Mouse (Mus musculus) megakaryocyte, adult 5-6 weeks (primary cell): ENCODE measurements around the gene Lrrc43. TPM values are rescaled to one million over a fixed set of nuclear protein-coding genes. Genes with fewer than 3 reads are reported as not detected.
"Not testable (repeated sequence)": the region's sequence is repeated elsewhere in the genome, so short reads cannot be mapped to it uniquely, and the experiment has no call there.

Experiments used
- ATAC-seq: 2 replicates; pipeline ENCODE4 v1.8.0; 2016; ENCODE audit warnings: mild to moderate bottlenecking, inconsistent platforms; ENCODE audit not compliant: poor library complexity, severe bottlenecking
- total RNA-seq, 2 experiments: library from RNA; stranded (forward) in 1 of 2; stranded (reverse) in 1 of 2; fragments of 153-499, 151-499 nt in 1 of 2; fragments of 221-1000, 200-1000 nt in 1 of 2; gene quantifications; 2 replicates each; pipeline versions ENCODE4 v1.2.3 to v1.2.4; 2015 to 2017

Lrrc43 gene
- total RNA-seq (2015) (not detected in 2 replicates), total RNA-seq (2017) (not detected in 2 replicates)

- ATAC-seq, result no peak
Observed at GRCm38 (mm10) chr5:123489112-123489785, at the start of gene Lrrc43, which contains the start of gene Il31. Gene Lrrc43 (plus strand): TSS chr5:123489305. Gene Il31 (minus strand): TSS chr5:123489489.

DNA sequence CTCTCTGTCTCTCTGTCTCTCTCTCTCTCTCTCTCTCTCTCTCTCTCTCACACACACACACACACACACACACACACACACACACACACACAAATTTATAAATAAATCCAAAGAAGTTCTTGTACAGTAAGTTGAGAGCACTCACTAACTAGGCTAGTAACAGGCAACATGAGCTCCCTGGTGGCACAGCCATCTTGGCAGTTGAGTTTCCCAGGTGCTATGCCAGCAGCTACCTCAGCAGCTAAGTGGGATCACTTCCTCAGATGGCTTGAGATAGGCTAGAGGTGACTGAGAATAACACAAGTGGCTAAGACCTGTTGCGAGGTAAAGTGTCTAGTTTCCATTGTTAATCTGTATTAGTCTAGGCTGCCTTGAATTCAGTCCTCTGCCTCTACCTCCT lies 49.8 kb upstream of the Lrrc43 start:
- ATAC-seq, result no peak

DNA sequence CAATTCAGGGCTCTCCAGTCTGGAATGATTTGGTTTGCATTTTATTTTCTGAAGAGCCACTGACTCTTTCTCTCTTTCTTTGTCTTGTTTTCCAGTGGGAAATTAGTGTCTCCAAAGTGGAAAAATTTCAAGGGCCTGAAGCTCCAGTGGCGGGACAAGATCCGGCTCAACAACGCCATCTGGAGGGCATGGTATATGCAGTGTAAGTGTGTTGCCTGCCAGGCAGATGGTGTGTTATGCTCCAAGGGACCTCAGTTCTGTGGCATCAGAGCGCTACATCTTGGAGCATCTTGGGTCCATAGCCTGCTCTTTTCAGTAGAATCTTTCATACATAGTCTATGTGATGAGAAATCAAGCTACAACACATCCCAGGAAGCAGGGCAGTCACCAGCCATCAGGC lies 49.2 kb upstream of the Lrrc43 start:
- ATAC-seq, result no peak

DNA sequence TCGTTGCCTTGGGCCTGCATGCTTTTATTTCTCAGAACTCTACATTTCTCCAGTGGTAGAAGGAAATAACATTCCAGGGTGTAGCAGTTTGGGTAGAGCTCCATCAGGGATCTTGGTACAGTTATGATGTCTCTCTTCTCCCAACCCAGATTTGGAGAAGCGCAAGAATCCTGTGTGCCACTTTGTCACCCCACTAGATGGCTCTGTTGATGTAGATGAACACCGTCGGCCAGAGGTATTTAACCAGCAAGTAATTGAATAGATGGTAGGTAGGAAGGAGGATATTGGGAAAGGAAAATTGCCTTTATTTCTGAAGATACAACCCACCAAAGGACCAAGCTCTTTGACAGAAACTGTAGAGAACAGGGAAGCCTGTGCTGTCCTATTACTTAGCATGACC lies 48.4 kb upstream of the Lrrc43 start:
- no peak for ATAC-seq

DNA sequence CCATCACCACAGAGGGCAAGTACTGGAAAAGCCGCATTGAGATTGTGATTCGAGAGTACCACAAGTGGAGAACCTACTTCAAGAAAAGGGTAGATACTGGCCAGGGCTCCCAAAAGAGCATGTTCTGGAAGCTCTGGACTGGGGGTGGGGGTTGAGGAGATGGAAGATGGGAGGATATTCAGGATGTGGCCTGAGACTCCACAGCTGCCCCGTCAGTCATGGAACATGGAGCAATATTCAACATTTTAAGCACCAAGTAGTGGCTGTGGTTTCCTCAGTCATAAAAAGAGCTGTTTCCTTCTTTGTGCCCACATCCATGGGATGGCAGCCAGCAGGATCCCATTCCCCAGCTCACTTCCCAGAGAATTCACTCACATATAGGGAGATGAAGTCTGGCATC lies 46.8 kb upstream of the Lrrc43 start:
- ATAC-seq, result no peak

- ATAC-seq, result peak; percentile 74
Observed at GRCm38 (mm10) chr5:123444069-123444468, 45.0 kb upstream of the Lrrc43 start.

DNA sequence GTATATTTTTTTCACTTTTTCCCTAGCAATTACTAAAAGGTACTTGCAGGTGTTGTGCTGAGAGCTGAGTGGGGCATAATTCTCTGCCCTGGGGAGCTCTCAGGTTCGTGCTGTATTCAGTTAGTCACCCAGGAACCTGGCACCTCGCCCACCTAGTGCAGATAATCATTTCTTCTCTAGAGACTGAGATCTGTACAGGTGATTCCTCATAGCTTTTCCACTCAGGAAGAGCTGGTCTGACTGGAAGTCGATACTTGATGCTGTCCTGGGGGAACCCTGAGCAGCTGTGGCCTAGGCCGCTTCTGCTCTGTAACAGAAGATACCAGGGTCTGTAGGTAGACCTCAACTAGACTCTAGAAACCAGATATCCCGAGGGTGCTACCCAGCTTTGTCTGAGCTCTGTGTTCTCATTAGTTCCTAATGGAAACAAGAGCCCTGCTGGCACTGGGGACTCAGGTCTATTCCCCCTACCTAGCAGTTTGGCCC lies 44.2 kb upstream of the Lrrc43 start:
- ATAC-seq, result no peak

DNA sequence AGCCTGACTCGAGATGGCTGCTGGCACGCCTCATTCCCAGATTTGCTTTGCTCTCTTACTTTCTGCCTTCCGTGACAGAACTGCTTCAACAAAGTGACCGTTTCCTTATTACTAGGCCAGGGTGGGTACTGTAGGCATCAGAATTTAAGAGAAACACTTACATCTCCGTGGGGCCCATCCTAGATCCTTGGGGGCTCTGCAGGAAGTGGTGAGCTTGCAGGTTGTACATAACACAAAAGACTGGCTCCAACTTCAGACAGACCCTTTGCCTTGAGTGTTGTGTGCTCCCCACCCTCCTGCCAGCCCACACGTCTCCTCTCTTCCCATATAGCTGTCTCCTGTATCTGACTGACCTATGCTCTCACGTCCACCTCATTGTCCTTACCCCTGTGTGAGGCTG lies 37.2 kb upstream of the Lrrc43 start:
- no peak for ATAC-seq

GRCm38 (mm10) chr5:123461420-123461819 lies 27.7 kb upstream of the Lrrc43 start:
- no peak for ATAC-seq

- ATAC-seq, result no peak
Observed at GRCm38 (mm10) chr5:123464638-123465037, 24.5 kb upstream of the Lrrc43 start.

- peak; percentile 38; the same call in 1 of the 2 replicates for ATAC-seq
Observed at GRCm38 (mm10) chr5:123470784-123471400, 18.2 kb upstream of the Lrrc43 start.

- no peak for ATAC-seq
Observed at GRCm38 (mm10) chr5:123473817-123474216, 15.3 kb upstream of the Lrrc43 start.

GRCm38 (mm10) chr5:123487659-123488395 lies 1.3 kb upstream of the Lrrc43 start:
- peak; percentile 77 for ATAC-seq

GRCm38 (mm10) chr5:123489935-123490334 lies 830 bp downstream of the Lrrc43 start:
- no peak for ATAC-seq

GRCm38 (mm10) chr5:123499717-123500116 lies 10.6 kb downstream of the Lrrc43 start:
- no peak for ATAC-seq

- no peak for ATAC-seq
Observed at GRCm38 (mm10) chr5:123501973-123502372, 12.9 kb downstream of the Lrrc43 start.

- ATAC-seq, result peak; percentile 75
Observed at GRCm38 (mm10) chr5:123507936-123508723, 19.0 kb downstream of the Lrrc43 start.

DNA sequence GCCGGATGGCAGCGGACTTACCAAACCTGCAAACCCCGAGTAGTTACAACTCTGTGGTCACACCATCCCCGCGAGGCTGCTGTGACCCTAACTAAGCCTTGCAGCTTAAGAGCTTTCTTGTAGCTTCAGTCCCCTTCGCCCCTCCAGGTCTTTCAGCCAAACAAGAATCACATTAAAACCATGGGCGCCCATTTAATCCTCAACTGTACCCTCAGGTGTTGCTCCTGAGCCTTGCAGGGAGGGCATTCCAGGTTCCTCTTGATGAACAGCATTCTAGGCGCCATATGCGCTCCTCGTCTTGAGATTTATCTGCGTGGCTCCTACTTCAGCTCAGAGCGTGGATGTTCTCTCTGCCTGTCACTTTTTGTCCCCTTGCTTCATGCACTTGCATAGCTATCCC lies 19.8 kb downstream of the Lrrc43 start:
- no peak for ATAC-seq

DNA sequence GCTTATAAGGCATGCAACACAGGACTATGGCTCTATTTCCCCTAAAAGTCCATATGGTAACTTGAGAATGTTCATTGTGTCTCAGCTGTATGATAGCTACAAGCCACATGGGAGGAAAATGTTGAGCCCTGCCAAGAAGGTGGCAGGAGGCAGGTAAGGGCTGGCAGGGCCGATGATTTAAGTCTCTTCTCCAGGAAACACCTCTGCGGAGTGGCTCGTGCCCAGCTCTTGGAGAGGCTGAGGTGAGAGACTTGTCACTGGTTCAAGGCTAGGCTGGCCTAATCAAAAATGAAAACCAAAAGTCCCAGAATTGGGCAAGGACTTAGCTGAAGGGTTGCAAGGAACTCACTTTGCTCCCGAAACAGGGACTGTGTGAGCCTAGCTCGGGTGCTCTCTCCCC lies 21.1 kb downstream of the Lrrc43 start, which contains the start of gene B3gnt4:
Gene B3gnt4, plus strand, starts transcription at position 301 of the 400 bp plus-strand sequence.
- no peak for ATAC-seq

DNA sequence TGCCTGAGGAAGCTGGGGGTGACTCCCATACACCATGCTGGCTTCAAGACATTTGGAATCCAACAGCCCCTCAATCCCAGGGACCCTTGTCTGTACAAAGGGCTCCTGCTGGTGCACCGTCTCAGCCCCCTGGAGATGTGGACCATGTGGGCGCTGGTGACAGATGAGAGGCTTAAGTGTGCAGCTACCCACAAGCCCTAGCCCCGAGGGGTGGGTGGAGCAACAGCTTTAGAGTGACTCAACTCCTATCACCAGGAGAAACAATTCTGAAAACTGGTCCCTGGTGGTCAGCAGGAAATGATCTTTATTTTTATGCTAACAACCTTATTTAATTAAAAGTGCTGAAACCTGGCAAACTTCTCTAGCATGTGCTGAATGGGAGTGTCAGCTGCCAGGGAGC lies 22.3 kb downstream of the Lrrc43 start:
- ATAC-seq, result not testable (repeated sequence)

DNA sequence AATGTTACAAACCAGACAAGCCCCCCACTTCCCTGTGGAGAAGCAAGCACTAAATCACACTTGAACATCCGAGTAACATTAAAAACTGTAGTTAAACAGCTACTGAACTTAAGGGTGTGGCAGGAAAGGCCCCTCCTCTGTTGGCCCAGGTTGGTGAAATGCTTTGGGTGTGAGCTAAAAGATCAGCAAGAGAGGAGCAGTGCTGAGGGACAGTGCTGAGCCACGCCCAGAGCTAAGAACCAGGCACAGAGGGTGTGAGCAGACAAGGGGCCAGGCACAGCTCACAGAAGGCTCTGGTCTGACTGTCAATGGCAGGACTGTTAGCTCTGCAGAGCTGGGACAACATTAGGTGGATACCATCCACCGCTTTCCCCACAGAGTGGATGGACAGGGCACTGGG lies 23.0 kb downstream of the Lrrc43 start:
- ATAC-seq, result no peak
